Mouse (Mus musculus): ENCODE data around the gene Ppp4r1. TPM values are rescaled to one million over a fixed set of nuclear protein-coding genes. Genes with fewer than 3 reads are reported as not detected.

Gene Ppp4r1
- total and polyA plus RNA-seq, 2 experiments from 2014 or later, result 24.9 to 48.6 TPM

DNA sequence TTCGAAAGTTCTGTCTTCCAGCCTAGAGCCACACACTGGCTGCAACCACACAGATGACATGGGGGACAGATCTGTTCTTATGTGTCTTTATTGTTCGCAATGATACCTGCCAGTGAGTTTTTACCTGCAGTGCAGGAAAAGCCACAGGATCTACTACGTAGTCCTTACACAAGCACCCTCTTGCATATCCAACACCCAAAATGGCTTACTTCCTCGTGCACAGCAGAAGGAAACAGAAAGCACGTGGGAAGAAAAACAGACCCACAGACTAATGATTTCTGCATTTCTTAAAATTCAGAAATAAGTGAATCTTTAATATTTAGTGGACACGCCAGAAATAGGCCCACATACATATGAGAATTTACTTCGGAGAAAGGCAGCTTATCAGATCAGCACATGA is 32.6 kb upstream of the Ppp4r1 start:
- Histone ChIP-seq H3K9ac (replicated peaks; ENCODE audit: low read length) (no peak overlapping the region), H3K9me3 (ENCODE audit: low read length) (0 out of 2 replicates have a peak, but pooled peaks cover 2% of the 10 kb centered on the region), H3K27ac (no peak overlapping the region), H3K27me3 (ENCODE audit: insufficient read depth, low read length) (no peaks in the 10 kb centered on the region), H3K4me3 (ENCODE audit: low read length) (no peak overlapping the region), H3K4me1 (ENCODE audit: insufficient read depth, low read length) (no peaks in the 10 kb centered on the region), H3K36me3 (ENCODE audit: insufficient read depth, low read length) (no peaks in the 10 kb centered on the region), H3K4me2 (ENCODE audit: low read depth, low read length) (no peak overlapping the region)
- no peak for DNase-seq (ENCODE audit: low spot score)
- ATAC-seq, result no peak
- WGBS, result 93% methylated on average over 7 of the region's 7 CpGs
- TF ChIP-seq CTCF (IDR thresholded peaks at IDR 0.05; ENCODE audit: low read depth), result no peak

- no peak overlapping the region for H3K9ac ChIP-seq (replicated peaks; ENCODE audit: low read length)
- H3K27me3 ChIP-seq (ENCODE audit: insufficient read depth, low read length), result no peaks in the 10 kb centered on the region
- ATAC-seq (no peak), DNase-seq (ENCODE audit: low spot score) (peak; percentile 54)
- H3K27ac ChIP-seq, result no peak overlapping the region
- no peak overlapping the region for H3K4me3 ChIP-seq (ENCODE audit: low read length)
- H3K36me3 ChIP-seq (ENCODE audit: insufficient read depth, low read length), result no peaks in the 10 kb centered on the region
- 0 out of 2 replicates have a peak, but pooled peaks cover 2% of the 10 kb centered on the region for H3K9me3 ChIP-seq (ENCODE audit: low read length)
- H3K4me2 ChIP-seq (ENCODE audit: low read depth, low read length), result no peak overlapping the region
- H3K4me1 ChIP-seq (ENCODE audit: insufficient read depth, low read length), result no peaks in the 10 kb centered on the region
- TF ChIP-seq CTCF (IDR thresholded peaks at IDR 0.05; ENCODE audit: low read depth), result peak; percentile 57
Observed at GRCm38 (mm10) chr17:65750301-65750700, 32.1 kb upstream of the Ppp4r1 start.

- no peak for TF ChIP-seq CTCF (IDR thresholded peaks at IDR 0.05; ENCODE audit: low read depth)
- 0 out of 2 replicates have a peak, but pooled peaks cover 2% of the 10 kb centered on the region for H3K9me3 ChIP-seq (ENCODE audit: low read length)
- no peak overlapping the region for H3K4me3 ChIP-seq (ENCODE audit: low read length)
- 96% methylated on average over 6 of the region's 6 CpGs for WGBS
- no peak overlapping the region for H3K9ac ChIP-seq (replicated peaks; ENCODE audit: low read length)
- no peak for ATAC-seq
- DNase-seq (ENCODE audit: low spot score), result no peak
- no peaks in the 10 kb centered on the region for H3K4me1 ChIP-seq (ENCODE audit: insufficient read depth, low read length)
- no peak overlapping the region for H3K4me2 ChIP-seq (ENCODE audit: low read depth, low read length)
- H3K27ac ChIP-seq, result no peak overlapping the region
- H3K36me3 ChIP-seq (ENCODE audit: insufficient read depth, low read length), result no peaks in the 10 kb centered on the region
- no peaks in the 10 kb centered on the region for H3K27me3 ChIP-seq (ENCODE audit: insufficient read depth, low read length)
Observed at GRCm38 (mm10) chr17:65753130-65753529, 29.2 kb upstream of the Ppp4r1 start.

DNA sequence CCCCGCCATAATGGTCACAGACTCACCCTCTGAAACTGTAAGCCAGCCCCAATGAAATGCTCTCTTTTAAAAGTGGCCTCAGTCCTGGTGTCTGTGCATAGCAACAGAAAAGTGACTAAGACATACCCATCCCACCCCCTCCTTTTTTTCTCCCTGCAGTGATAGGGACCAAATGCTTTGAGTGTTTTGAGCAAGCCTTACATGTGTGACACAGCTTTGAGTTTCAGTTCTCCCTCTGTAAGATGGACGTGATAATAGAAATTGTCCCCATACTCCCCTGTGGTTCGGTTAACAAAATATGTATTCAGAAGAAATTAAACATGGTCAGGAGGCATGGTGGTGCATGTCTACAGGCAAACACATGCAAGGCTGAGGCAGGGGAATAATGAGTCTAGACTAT is 26.5 kb upstream of the Ppp4r1 start:
- Histone ChIP-seq H3K9me3 (ENCODE audit: low read length) (no peaks in the 10 kb centered on the region), H3K27ac (no peak overlapping the region), H3K4me2 (ENCODE audit: low read depth, low read length) (no peak overlapping the region), H3K4me3 (ENCODE audit: low read length) (no peak overlapping the region), H3K9ac (replicated peaks; ENCODE audit: low read length) (no peak overlapping the region), H3K27me3 (ENCODE audit: insufficient read depth, low read length) (no peaks in the 10 kb centered on the region), H3K36me3 (ENCODE audit: insufficient read depth, low read length) (no peaks in the 10 kb centered on the region), H3K4me1 (ENCODE audit: insufficient read depth, low read length) (no peaks in the 10 kb centered on the region)
- 88% methylated on average over 3 of the region's 3 CpGs for WGBS
- no peak for TF ChIP-seq CTCF (IDR thresholded peaks at IDR 0.05; ENCODE audit: low read depth)
- no peak for ATAC-seq
- no peak for DNase-seq (ENCODE audit: low spot score)

GRCm38 (mm10) chr17:65757150-65757549 is 25.2 kb upstream of the Ppp4r1 start:
- H3K27me3 ChIP-seq (ENCODE audit: insufficient read depth, low read length), result no peaks in the 10 kb centered on the region
- ATAC-seq, result 0 out of 2 replicates have a peak, but pooled peaks have one; percentile 38
- no peaks in the 10 kb centered on the region for H3K4me1 ChIP-seq (ENCODE audit: insufficient read depth, low read length)
- H3K4me3 ChIP-seq (ENCODE audit: low read length), result no peak overlapping the region
- 28% methylated on average over 6 of the region's 6 CpGs for WGBS
- TF ChIP-seq CTCF (IDR thresholded peaks at IDR 0.05; ENCODE audit: low read depth), result no peak
- H3K9ac ChIP-seq (replicated peaks; ENCODE audit: low read length), result no peak overlapping the region
- H3K27ac ChIP-seq, result no peak overlapping the region
- H3K9me3 ChIP-seq (ENCODE audit: low read length), result no peaks in the 10 kb centered on the region
- no peaks in the 10 kb centered on the region for H3K36me3 ChIP-seq (ENCODE audit: insufficient read depth, low read length)
- H3K4me2 ChIP-seq (ENCODE audit: low read depth, low read length), result no peak overlapping the region
- peak; percentile 48 for DNase-seq (ENCODE audit: low spot score)

DNA sequence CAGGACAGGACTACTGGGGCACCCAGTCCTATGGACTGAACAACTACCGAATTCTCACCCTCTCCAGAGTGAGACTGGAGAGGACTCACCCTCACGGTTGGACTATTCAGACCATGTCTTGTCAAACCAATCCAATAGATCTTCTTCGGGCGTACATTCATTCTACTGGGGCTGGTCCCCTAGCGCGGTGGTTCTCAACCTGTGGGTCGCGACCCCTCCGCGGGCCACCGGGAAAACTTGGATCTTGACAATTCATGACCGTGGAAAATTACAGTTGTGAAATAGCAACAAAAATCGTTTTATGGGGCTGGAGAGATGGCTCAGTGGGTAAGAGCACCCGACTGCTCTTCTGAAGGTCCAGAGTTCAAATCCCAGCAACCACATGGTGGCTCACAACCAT is 19.2 kb upstream of the Ppp4r1 start:
- no peak overlapping the region for H3K27ac ChIP-seq
- H3K36me3 ChIP-seq (ENCODE audit: insufficient read depth, low read length), result no peaks in the 10 kb centered on the region
- H3K9ac ChIP-seq (replicated peaks; ENCODE audit: low read length), result no peak overlapping the region
- 94% methylated on average over 14 of the region's 14 CpGs for WGBS
- no peak overlapping the region for H3K4me2 ChIP-seq (ENCODE audit: low read depth, low read length)
- no peak for TF ChIP-seq CTCF (IDR thresholded peaks at IDR 0.05; ENCODE audit: low read depth)
- DNase-seq (ENCODE audit: low spot score) (no peak), ATAC-seq (no peak)
- no peaks in the 10 kb centered on the region for H3K27me3 ChIP-seq (ENCODE audit: insufficient read depth, low read length)
- peaks cover 5% of the 10 kb centered on the region for H3K4me1 ChIP-seq (ENCODE audit: insufficient read depth, low read length)
- H3K9me3 ChIP-seq (ENCODE audit: low read length), result no peaks in the 10 kb centered on the region
- no peak overlapping the region for H3K4me3 ChIP-seq (ENCODE audit: low read length)

DNA sequence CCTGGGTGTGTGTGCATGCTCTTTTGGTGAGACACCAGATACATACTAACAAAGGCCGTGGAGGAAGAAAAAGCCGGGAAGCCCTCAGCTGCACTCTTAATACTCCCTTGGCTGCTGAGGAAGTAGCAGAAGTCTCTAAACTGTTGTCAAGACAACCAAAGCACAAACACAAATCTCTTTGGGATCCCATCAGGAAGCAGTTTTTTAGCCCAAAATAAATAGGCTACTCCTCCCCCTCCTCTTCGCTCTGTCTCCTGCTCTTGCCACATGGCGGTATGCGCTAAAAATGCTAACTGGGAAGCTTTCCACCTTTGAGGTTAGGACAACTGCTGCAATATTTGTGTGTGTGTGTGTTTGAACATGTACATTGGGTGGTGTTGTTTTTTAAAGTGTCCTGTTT is 13.9 kb upstream of the Ppp4r1 start:
- no peak overlapping the region for H3K4me3 ChIP-seq (ENCODE audit: low read length)
- peak overlapping the region; percentile 2 for H3K4me2 ChIP-seq (ENCODE audit: low read depth, low read length)
- WGBS, result 30% methylated on average over 5 of the region's 5 CpGs
- ATAC-seq (peak; percentile 27), DNase-seq (ENCODE audit: low spot score) (peak; percentile 65)
- peak overlapping the region; percentile 58 for H3K27ac ChIP-seq
- no peak overlapping the region for H3K9ac ChIP-seq (replicated peaks; ENCODE audit: low read length)
- no peaks in the 10 kb centered on the region for H3K27me3 ChIP-seq (ENCODE audit: insufficient read depth, low read length)
- H3K36me3 ChIP-seq (ENCODE audit: insufficient read depth, low read length), result no peaks in the 10 kb centered on the region
- peaks cover 38% of the 10 kb centered on the region for H3K4me1 ChIP-seq (ENCODE audit: insufficient read depth, low read length)
- no peaks in the 10 kb centered on the region for H3K9me3 ChIP-seq (ENCODE audit: low read length)
- TF ChIP-seq CTCF (IDR thresholded peaks at IDR 0.05; ENCODE audit: low read depth), result no peak

Measured in hindbrain, postnatal 0 days (tissue).